Mouse (Mus musculus) layer of hippocampus, adult 6 months (tissue): ENCODE data around the gene Gm10681. TPM values are rescaled to one million over a fixed set of nuclear protein-coding genes. Genes with fewer than 3 reads are reported as not detected.

Experiments
- long read RNA-seq, 2 experiments: library from polyadenylated mRNA; unstranded; transcript quantifications; one replicate each; pipeline ENCODE4 v2.0.0; 2019 to 2020
- polyA plus RNA-seq: library from polyadenylated mRNA; unstranded; fragments of <200 nt; fragmentation: Nextera tagmentation; gene quantifications from 2 replicates; pipeline ENCODE4 v1.2.3, GENCODE M21; 2021

Gene Gm10681
- not detected in 2 replicates for polyA plus RNA-seq
- long read RNA-seq, experiment 1, result 0 reads
- long read RNA-seq, experiment 2, result 0 reads

GRCm38 (mm10) chr3:98588707-98589106 lies at the start of gene Gm10681:
TSS of gene Gm10681 (minus strand) at chr3:98588807.

GRCm38 (mm10) chr3:98630152-98630551 lies 41.5 kb upstream of the Gm10681 start, which contains the start of gene Hsd3b5:
TSS of gene Hsd3b5 (minus strand) at chr3:98630252.

GRCm38 (mm10) chr3:98510414-98510813 lies 78.2 kb downstream of the Gm10681 start, which contains the start of gene Hsd3b4:
TSS of gene Hsd3b4 (minus strand) at chr3:98510514.

Other genes with a start within 250 kb of the Gm10681 start
- 139 and 162 TPM in 2 replicates for gene Phgdh, start 248.8 kb downstream of the Gm10681 start, polyA plus RNA-seq
- 7.5 and 8.6 TPM in 2 replicates for gene Zfp697, start 206.3 kb downstream of the Gm10681 start, polyA plus RNA-seq
- gene Gm4450, start 131.7 kb downstream of the Gm10681 start, polyA plus RNA-seq, result not detected in 2 replicates
- gene Hsd3b4, start 78.3 kb downstream of the Gm10681 start, polyA plus RNA-seq, result not detected in 2 replicates
- gene Hsd3b5, start 41.4 kb upstream of the Gm10681 start, polyA plus RNA-seq, result not detected in 2 replicates
- gene Hsd3b2, start 135.7 kb upstream of the Gm10681 start, polyA plus RNA-seq, result not detected in 2 replicates
- not detected in 2 replicates for gene Hsd3b3, start 174.3 kb upstream of the Gm10681 start, polyA plus RNA-seq
- not detected in 2 replicates for gene Hsd3b6, start 225.6 kb upstream of the Gm10681 start, polyA plus RNA-seq